Mouse (Mus musculus) adrenal gland, adult 2 months (tissue): ENCODE results near the gene Rnf40. TPM values are rescaled to one million over a fixed set of nuclear protein-coding genes. Genes with fewer than 3 reads are reported as not detected.

Source experiments
- DNase-seq: peaks from one replicate; pipeline ENCODE4 v3.0.0; 2021
- long read RNA-seq: library from polyadenylated mRNA; stranded (forward); transcript quantifications from one replicate; pipeline ENCODE4 v2.0.0, GENCODE M21; 2021
- polyA plus RNA-seq: library from polyadenylated mRNA; depleted of rRNA; stranded (reverse); fragments of >200 nt; gene quantifications from 2 replicates; pipeline ENCODE4 v1.2.3, GENCODE M21; 2012; rRNA removed
- total RNA-seq, 2 experiments: library from RNA; stranded (reverse); gene quantifications; 2 replicates each; pipeline ENCODE4 v1.2.3; 2021

Gene Rnf40
- total RNA-seq (10 to 100 TPM; 54.9 to 55.7 TPM), polyA plus RNA-seq (19.3 and 23.3 TPM in 2 replicates)
- long read RNA-seq, full-length matches to known transcripts: 48 of 65 reads
- long read RNA-seq, partial matches to known transcripts: 10 of 65 reads
- long read RNA-seq, other reads (novel, unspliced or antisense): 7 of 65 reads

- peak; percentile 96 for DNase-seq
Measured at GRCm38 (mm10) chr7:127588011-127588871, at the start of gene Rnf40, which contains the start of gene Ccdc189. Rnf40 (plus strand) TSS chr7:127588767. Ccdc189 (minus strand) TSS chr7:127588595.

- no peak for DNase-seq
Measured at GRCm38 (mm10) chr7:127541671-127542070, 46.9 kb upstream of the Rnf40 start.

- peak; percentile 57 for DNase-seq
Measured at GRCm38 (mm10) chr7:127549116-127549835, 39.3 kb upstream of the Rnf40 start.

GRCm38 (mm10) chr7:127551558-127551957 is 37.0 kb upstream of the Rnf40 start:
- no peak for DNase-seq

- DNase-seq: no peak
Measured at GRCm38 (mm10) chr7:127560580-127560979, 28.0 kb upstream of the Rnf40 start.

DNA sequence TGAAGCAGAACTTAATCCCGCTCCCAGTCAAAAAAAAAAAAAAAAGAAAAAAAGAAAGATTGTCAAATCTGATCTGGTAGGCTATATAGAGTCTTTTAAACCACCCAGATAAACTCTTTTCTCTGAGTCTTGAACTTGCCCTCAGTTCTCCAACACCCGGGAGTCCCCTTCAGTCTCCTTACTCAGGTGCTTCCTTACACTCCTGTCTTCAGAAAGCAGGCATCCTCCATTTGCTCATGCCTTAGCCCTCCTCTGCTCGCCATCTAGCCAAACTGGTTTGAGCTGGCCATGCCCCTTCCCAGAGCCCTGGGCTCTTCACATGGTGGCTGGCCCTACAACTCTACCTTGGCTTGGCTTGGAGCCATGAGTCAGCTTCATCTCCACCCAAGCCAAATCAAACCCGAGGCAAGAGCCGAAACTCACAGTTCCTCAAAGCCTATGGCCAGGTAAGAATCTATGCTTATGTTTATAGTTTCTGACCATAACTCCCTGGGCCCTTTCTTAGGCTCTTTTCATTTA is 27.2 kb upstream of the Rnf40 start, which contains the start of gene Tmem265:
Gene Tmem265, plus strand, starts transcription at position 51 of the 519 bp plus-strand sequence.
- no peak for DNase-seq

- DNase-seq: peak; percentile 69
Measured at GRCm38 (mm10) chr7:127564381-127565150, 24.0 kb upstream of the Rnf40 start.

GRCm38 (mm10) chr7:127572895-127573471 is 15.6 kb upstream of the Rnf40 start, which contains the start of gene Phkg2:
Phkg2 (plus strand) TSS chr7:127573340.
- DNase-seq: peak; percentile 96

DNA sequence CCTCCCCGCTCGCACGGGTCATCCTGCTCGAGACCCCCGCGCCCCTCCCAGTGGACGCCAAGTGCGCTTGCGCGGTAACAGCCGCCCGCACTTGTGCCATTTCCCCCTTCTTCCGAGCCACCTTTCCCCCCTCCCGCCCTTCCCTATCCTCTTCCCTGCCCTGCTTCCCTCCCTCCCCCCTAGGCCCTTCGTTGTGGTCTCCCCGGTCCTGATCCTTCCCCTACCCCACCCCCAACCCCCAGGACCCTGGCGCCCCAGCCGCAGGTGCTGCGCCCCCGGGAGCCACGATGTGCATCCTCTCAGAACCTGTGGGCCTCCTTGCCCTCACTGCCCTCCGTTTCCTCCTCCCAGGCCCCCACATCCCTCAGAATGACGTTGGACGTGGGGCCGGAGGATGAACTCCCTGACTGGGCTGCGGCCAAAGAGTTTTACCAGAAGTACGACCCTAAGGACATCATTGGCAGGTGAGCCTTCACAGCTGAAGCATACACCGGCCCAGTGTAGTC is 15.0 kb upstream of the Rnf40 start:
- DNase-seq: no peak

DNA sequence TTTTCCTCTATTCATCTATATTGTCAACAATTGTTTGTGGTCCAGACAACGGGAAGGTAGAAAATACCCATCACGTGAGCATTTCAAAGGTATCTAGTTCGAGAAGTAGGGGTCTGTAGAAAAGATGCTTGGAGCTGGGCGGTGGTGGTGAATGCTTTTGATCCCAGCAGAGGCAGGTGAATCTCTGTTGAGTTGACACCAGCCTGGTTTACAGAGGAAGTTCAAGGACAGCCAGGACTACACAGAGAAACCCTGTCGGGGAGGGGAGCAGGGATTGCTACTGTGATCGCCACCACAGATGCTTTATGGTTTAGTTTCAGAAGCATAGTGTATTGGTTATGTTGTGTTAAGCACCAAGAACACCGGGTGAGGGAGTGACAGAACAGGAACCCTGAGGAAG is 14.5 kb upstream of the Rnf40 start:
- DNase-seq: no peak

GRCm38 (mm10) chr7:127583260-127583659 is 5.3 kb upstream of the Rnf40 start:
- no peak for DNase-seq

DNA sequence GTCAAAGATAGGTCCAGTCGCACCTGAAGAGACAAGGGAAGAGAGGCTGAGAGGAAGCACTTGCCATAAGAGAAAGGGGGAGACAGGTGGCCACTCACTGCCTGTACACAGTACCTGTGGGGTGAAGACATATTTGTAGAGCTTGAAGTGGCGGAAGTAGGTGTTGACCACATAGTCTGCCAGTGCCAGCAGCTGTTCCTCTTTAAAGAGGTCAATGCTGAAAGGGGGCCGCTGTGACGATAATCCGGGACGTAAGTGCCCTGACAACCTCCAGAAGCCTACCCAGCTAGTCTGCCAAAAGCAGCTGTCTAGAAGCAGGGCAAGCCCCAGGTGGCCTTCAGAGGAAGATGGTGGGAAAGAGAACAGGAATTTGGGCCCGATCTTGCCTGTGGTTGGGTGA is 3.5 kb upstream of the Rnf40 start:
- DNase-seq: no peak

DNA sequence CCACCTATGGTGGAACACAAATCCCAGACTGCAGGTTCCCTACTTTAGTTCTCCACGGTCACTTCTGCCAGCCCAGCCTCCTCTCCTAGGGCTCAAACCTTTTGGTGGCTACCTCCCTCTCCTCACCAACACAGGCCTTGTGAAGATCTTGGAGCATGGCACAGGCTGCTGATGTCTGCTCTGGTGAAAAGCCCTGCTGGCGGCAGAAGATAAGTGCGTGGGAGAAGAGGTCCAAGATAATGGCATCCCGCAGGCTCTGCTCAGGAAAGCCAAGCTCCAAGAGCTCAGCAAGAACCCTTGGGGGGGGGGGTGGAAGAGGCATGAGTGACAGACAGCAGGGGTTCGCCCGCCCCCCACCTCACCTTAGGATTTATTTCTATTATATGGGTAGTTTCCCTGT is 2.4 kb upstream of the Rnf40 start:
- no peak for DNase-seq

DNA sequence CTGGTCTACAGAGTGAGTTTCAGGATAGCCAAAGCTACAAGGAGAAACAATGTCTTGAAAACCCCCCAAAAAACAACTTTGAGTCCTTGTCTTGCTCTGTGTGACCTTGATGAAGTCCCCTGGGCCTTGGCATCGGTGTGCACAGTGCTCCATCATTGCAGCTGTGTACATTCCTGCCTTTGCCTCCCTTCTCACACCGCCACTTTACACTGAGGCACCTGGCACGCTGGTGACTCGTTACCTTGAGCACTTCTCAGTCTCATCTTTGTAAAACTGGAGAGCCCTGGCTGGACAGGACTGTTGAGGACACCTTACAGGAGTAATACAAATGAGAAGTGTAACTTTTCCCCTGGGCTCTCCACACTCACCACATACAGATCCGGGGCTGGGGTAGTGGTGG is 1.4 kb upstream of the Rnf40 start:
- DNase-seq: no peak

DNA sequence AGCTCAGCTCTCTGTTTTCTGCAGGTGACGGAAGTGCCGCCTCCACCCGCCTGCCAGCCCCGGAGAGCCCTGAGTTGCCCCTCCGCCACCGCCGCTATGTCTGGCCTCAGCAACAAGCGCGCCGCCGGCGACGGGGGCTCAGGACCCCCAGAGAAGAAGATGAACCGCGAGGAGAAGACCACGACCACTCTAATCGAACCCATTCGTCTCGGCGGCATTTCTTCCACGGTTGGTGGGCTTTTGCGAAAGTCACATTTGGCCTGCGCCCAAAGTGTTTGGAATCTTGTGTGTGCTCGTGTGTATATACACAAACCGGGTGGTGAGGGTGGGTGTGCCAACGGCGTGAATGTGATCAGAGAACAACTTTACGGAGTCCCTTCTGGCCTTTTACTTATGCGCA is 334 bp downstream of the Rnf40 start:
- DNase-seq: no peak

DNA sequence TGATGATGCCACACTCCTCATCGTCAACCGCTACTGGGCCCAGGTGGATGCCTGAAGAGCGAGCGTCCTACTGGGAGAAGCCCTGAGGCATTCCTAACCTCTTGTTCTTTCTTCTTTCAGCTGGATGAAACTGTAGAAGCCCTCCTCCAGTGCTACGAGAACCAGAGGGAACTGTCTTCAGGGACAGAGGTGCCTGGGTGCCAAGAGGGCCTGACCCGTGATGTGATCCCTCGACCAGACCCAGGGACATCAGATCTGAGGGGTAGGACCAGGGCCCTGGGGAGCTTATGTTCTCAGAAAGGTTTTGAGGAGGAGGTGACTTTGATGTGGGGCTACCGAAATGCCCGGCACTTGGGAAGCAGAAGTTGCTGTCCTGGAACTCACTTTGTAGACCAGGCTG is 1.1 kb downstream of the Rnf40 start:
- no peak for DNase-seq

DNA sequence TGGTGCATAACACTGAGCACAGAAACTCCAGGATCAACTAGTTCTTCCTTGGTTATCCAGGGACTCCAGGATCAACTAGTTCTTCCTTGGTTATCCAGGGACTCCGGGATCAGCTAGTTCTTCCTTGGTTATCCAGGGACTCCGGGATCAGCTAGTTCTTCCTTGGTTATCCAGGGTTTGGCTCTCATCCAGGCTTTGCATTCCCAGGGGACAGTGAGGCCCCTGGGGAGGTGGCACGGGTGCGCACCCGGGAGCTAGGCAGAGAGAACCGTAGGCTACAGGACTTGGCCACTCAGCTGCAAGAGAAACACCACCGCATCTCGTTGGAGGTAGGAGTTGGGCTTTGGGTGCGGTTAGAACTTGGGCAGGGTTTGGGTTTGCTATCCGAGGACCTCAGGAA is 2.5 kb downstream of the Rnf40 start:
- DNase-seq: no peak

DNA sequence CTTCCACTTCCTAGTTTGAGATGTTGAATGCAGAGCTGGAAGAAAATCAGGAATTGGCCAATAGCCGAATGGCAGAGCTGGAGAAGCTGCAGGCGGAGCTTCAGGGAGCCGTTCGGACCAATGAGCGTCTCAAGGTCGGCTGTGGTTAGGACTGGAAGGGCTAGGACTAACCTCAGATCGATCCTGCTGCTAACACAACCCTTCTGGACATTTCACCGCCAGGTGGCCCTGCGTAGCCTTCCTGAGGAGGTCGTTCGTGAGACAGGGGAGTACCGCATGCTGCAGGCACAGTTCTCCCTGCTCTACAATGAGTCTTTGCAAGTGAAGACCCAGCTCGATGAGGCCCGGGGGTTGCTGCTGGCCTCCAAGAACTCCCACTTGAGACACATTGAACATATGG is 4.0 kb downstream of the Rnf40 start:
- DNase-seq: no peak

GRCm38 (mm10) chr7:127596747-127597146 is 8.2 kb downstream of the Rnf40 start:
- DNase-seq: no peak

- peak; percentile 60 for DNase-seq
Measured at GRCm38 (mm10) chr7:127600612-127601011, 12.0 kb downstream of the Rnf40 start.

DNA sequence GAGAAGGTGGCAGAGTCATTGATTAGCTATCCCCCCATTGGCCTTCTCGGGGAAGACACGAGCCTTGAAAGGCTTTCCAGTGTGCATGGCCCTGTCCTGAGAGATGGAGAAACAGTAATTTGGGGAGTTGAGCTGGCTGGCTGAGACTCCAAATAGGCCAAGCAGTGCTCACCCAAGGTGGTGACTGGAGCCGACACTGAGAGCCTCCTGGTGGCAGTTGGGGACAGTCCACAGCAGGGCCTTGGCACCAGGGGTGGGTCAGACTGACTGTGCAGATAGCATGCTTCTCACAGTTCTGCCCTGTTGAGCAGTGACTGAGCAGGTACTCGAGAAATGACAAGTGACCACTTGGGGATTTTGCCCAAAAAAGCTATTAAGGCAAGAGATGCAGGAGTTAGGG is 13.2 kb downstream of the Rnf40 start:
- DNase-seq: no peak
